Mouse (Mus musculus): ENCODE results near the gene Mafg. TPM values are rescaled to one million over a fixed set of nuclear protein-coding genes. Genes with fewer than 3 reads are reported as not detected.

Gene Mafg
- polyA plus RNA-seq, 1 experiment from 2014 or later = 32.6 TPM

- peaks cover 10% of the 10 kb centered on the region for H3K4me1 ChIP-seq (replicated peaks; ENCODE audit: control insufficient read depth, insufficient read depth, low read length)
- H3K9me3 ChIP-seq (ENCODE audit: control insufficient read depth, low read length) = no peaks in the 10 kb centered on the region
- WGBS = 77% methylated on average over 3 of the region's 3 CpGs
- no peak overlapping the region; the same call in 1 of the 2 replicates for H3K4me2 ChIP-seq
- DNase-seq (ENCODE audit: low spot score) (no peak), ATAC-seq (replicated peaks; ENCODE audit: low FRiP score) (no peak)
- H3K4me3 ChIP-seq (ENCODE audit: low read depth, low read length) = no peak overlapping the region
- H3K9ac ChIP-seq (ENCODE audit: low read depth, low read length) = no peak overlapping the region
- H3K36me3 ChIP-seq (ENCODE audit: control insufficient read depth, insufficient read depth, low read length) = no peaks in the 10 kb centered on the region
- H3K27ac ChIP-seq (ENCODE audit: low read depth, low read length) = no peak overlapping the region
- H3K27me3 ChIP-seq (replicated peaks; ENCODE audit: control insufficient read depth, insufficient read depth, low read length) = peaks cover 53% of the 10 kb centered on the region
These were observed 32.0 kb upstream of the Mafg start for GRCm38 (mm10) chr11:120665406-120665805.

- DNase-seq (ENCODE audit: low spot score) = no peak
- ATAC-seq (replicated peaks; ENCODE audit: low FRiP score) = no peak
- no peak overlapping the region for H3K4me2 ChIP-seq
- H3K9me3 ChIP-seq (ENCODE audit: control insufficient read depth, low read length) = no peaks in the 10 kb centered on the region
- H3K27ac ChIP-seq (ENCODE audit: low read depth, low read length) = no peak overlapping the region
- no peak overlapping the region for H3K9ac ChIP-seq (ENCODE audit: low read depth, low read length)
- no peak overlapping the region for H3K4me3 ChIP-seq (ENCODE audit: low read depth, low read length)
- H3K36me3 ChIP-seq (ENCODE audit: control insufficient read depth, insufficient read depth, low read length) = no peaks in the 10 kb centered on the region
- peaks cover 19% of the 10 kb centered on the region for H3K4me1 ChIP-seq (replicated peaks; ENCODE audit: control insufficient read depth, insufficient read depth, low read length)
- 86% methylated on average over 5 of the region's 5 CpGs for WGBS
- peaks cover 70% of the 10 kb centered on the region for H3K27me3 ChIP-seq (replicated peaks; ENCODE audit: control insufficient read depth, insufficient read depth, low read length)
These were observed 30.3 kb upstream of the Mafg start for GRCm38 (mm10) chr11:120663714-120664113.

- Histone ChIP-seq H3K9ac (ENCODE audit: low read depth, low read length) (no peak overlapping the region), H3K27me3 (replicated peaks; ENCODE audit: control insufficient read depth, insufficient read depth, low read length) (peaks cover 79% of the 10 kb centered on the region), H3K36me3 (ENCODE audit: control insufficient read depth, insufficient read depth, low read length) (no peaks in the 10 kb centered on the region), H3K4me2 (no peak overlapping the region), H3K4me1 (replicated peaks; ENCODE audit: control insufficient read depth, insufficient read depth, low read length) (peaks cover 19% of the 10 kb centered on the region), H3K9me3 (ENCODE audit: control insufficient read depth, low read length) (no peaks in the 10 kb centered on the region), H3K27ac (ENCODE audit: low read depth, low read length) (no peak overlapping the region), H3K4me3 (ENCODE audit: low read depth, low read length) (no peak overlapping the region)
- WGBS = 68% methylated on average over 6 of the region's 6 CpGs
- ATAC-seq (replicated peaks; ENCODE audit: low FRiP score) = no peak
- DNase-seq (ENCODE audit: low spot score) = no peak
These were observed 29.4 kb upstream of the Mafg start for GRCm38 (mm10) chr11:120662759-120663158.

GRCm38 (mm10) chr11:120661076-120661460 is 27.7 kb upstream of the Mafg start, which contains the start of gene Notum:
Gene Notum (minus strand): TSS chr11:120661175.
- Histone ChIP-seq H3K27ac (ENCODE audit: low read depth, low read length) (no peak within 1 kb of the TSS), H3K9ac (ENCODE audit: low read depth, low read length) (0 out of 2 replicates have a peak within 1 kb of the TSS, but pooled peaks have one; percentile 20), H3K36me3 (ENCODE audit: control insufficient read depth, insufficient read depth, low read length) (no peaks in the 10 kb centered on the region), H3K9me3 (ENCODE audit: control insufficient read depth, low read length) (no peaks in the 10 kb centered on the region), H3K4me2 (peak within 1 kb of the TSS; percentile 70), H3K4me1 (replicated peaks; ENCODE audit: control insufficient read depth, insufficient read depth, low read length) (peaks cover 19% of the 10 kb centered on the region), H3K27me3 (replicated peaks; ENCODE audit: control insufficient read depth, insufficient read depth, low read length) (peaks cover 93% of the 10 kb centered on the region), H3K4me3 (ENCODE audit: low read depth, low read length) (peak within 1 kb of the TSS; percentile 50)
- DNase-seq (ENCODE audit: low spot score) = no peak
- ATAC-seq (replicated peaks; ENCODE audit: low FRiP score) = no peak
- WGBS = 2% methylated on average over 35 of the region's 35 CpGs

- Histone ChIP-seq H3K36me3 (ENCODE audit: control insufficient read depth, insufficient read depth, low read length) (no peaks in the 10 kb centered on the region), H3K4me2 (peak overlapping the region; percentile 70), H3K4me1 (replicated peaks; ENCODE audit: control insufficient read depth, insufficient read depth, low read length) (peaks cover 19% of the 10 kb centered on the region), H3K27me3 (replicated peaks; ENCODE audit: control insufficient read depth, insufficient read depth, low read length) (peaks cover 92% of the 10 kb centered on the region), H3K9me3 (ENCODE audit: control insufficient read depth, low read length) (no peaks in the 10 kb centered on the region), H3K4me3 (ENCODE audit: low read depth, low read length) (peak overlapping the region; percentile 50), H3K9ac (ENCODE audit: low read depth, low read length) (0 out of 2 replicates have a peak overlapping the region, but pooled peaks have one; percentile 20), H3K27ac (ENCODE audit: low read depth, low read length) (no peak overlapping the region)
- ATAC-seq (replicated peaks; ENCODE audit: low FRiP score) (no peak; the same call in 1 of the 2 replicates), DNase-seq (ENCODE audit: low spot score) (peak; percentile 51)
- 1% methylated on average over 91 of the region's 95 CpGs for WGBS
These were observed 27.1 kb upstream of the Mafg start for GRCm38 (mm10) chr11:120660301-120661075.

GRCm38 (mm10) chr11:120659509-120660300 is 26.3 kb upstream of the Mafg start:
- H3K4me2 ChIP-seq = peak overlapping the region; percentile 70
- H3K4me1 ChIP-seq (replicated peaks; ENCODE audit: control insufficient read depth, insufficient read depth, low read length) = peaks cover 19% of the 10 kb centered on the region
- H3K27ac ChIP-seq (ENCODE audit: low read depth, low read length) = no peak overlapping the region
- DNase-seq (ENCODE audit: low spot score) (peak; percentile 48), ATAC-seq (replicated peaks; ENCODE audit: low FRiP score) (no peak)
- peaks cover 84% of the 10 kb centered on the region for H3K27me3 ChIP-seq (replicated peaks; ENCODE audit: control insufficient read depth, insufficient read depth, low read length)
- peak overlapping the region; percentile 50 for H3K4me3 ChIP-seq (ENCODE audit: low read depth, low read length)
- WGBS = 6% methylated on average over 50 of the region's 50 CpGs
- no peaks in the 10 kb centered on the region for H3K36me3 ChIP-seq (ENCODE audit: control insufficient read depth, insufficient read depth, low read length)
- H3K9me3 ChIP-seq (ENCODE audit: control insufficient read depth, low read length) = no peaks in the 10 kb centered on the region
- H3K9ac ChIP-seq (ENCODE audit: low read depth, low read length) = no peak overlapping the region

- H3K27me3 ChIP-seq (replicated peaks; ENCODE audit: control insufficient read depth, insufficient read depth, low read length) = peaks cover 80% of the 10 kb centered on the region
- no peaks in the 10 kb centered on the region for H3K9me3 ChIP-seq (ENCODE audit: control insufficient read depth, low read length)
- H3K4me1 ChIP-seq (replicated peaks; ENCODE audit: control insufficient read depth, insufficient read depth, low read length) = peaks cover 19% of the 10 kb centered on the region
- H3K4me2 ChIP-seq = peak overlapping the region; percentile 31; the same call in 1 of the 2 replicates
- DNase-seq (ENCODE audit: low spot score) (peak; percentile 71), ATAC-seq (replicated peaks; ENCODE audit: low FRiP score) (peak; percentile 41; the same call in 1 of the 2 replicates)
- no peaks in the 10 kb centered on the region for H3K36me3 ChIP-seq (ENCODE audit: control insufficient read depth, insufficient read depth, low read length)
- no peak overlapping the region for H3K9ac ChIP-seq (ENCODE audit: low read depth, low read length)
- WGBS = 4% methylated on average over 24 of the region's 24 CpGs
- H3K27ac ChIP-seq (ENCODE audit: low read depth, low read length) = no peak overlapping the region
- H3K4me3 ChIP-seq (ENCODE audit: low read depth, low read length) = peak overlapping the region; percentile 10; the same call in 1 of the 2 replicates
These were observed 25.5 kb upstream of the Mafg start for GRCm38 (mm10) chr11:120658876-120659410.

GRCm38 (mm10) chr11:120657301-120657700 is 23.9 kb upstream of the Mafg start:
- Histone ChIP-seq H3K36me3 (ENCODE audit: control insufficient read depth, insufficient read depth, low read length) (no peaks in the 10 kb centered on the region), H3K9ac (ENCODE audit: low read depth, low read length) (no peak overlapping the region), H3K4me2 (no peak overlapping the region), H3K4me1 (replicated peaks; ENCODE audit: control insufficient read depth, insufficient read depth, low read length) (peaks cover 19% of the 10 kb centered on the region), H3K9me3 (ENCODE audit: control insufficient read depth, low read length) (no peaks in the 10 kb centered on the region), H3K27ac (ENCODE audit: low read depth, low read length) (no peak overlapping the region), H3K4me3 (ENCODE audit: low read depth, low read length) (no peak overlapping the region), H3K27me3 (replicated peaks; ENCODE audit: control insufficient read depth, insufficient read depth, low read length) (peaks cover 64% of the 10 kb centered on the region)
- ATAC-seq (replicated peaks; ENCODE audit: low FRiP score) (no peak), DNase-seq (ENCODE audit: low spot score) (no peak)
- WGBS = 81% methylated on average over 4 of the region's 4 CpGs
